Mouse (Mus musculus): ENCODE measurements around the gene Brf1.

GRCm38 (mm10) chr12:112968943-112969342, 31.6 kb downstream of the Brf1 start:
- TF ChIP-seq POLR2A (IDR thresholded peaks at IDR 0.05; ENCODE audit: borderline replicate concordance, low read depth, low read length) (no peak), CTCF (IDR thresholded peaks at IDR 0.05; ENCODE audit: low read depth, low read length) (no peak)

Data from bone marrow macrophage, adult 2 months (primary cell).